In genomic region chr1:155516594-155516993, GRCm38 (mm10) we compare ENCODE assay signal across 9 mouse cellular contexts. TPM values are rescaled to one million over a fixed set of nuclear protein-coding genes. Genes with fewer than 3 reads are reported as not detected.
DNase-seq lines count a peak whose midpoint lies in the region; ATAC-seq and TF ChIP-seq lines count a peak whose summit lies in the region.
"Had no signal": no experiment of that assay in that cellular context is flagged by ENCODE, and none has a peak within 500 bp of the region (broad histone marks: within the 10 kb centered on the region; RNA-seq: fewer than 3 reads in every experiment).

No protein-coding gene starts in this region.

- no peak for TF ChIP-seq POLR2A in CH12.LX (IDR thresholded peaks at IDR 0.05; ENCODE audit: low read depth, low read length)

- H3K4me1 ChIP-seq in heart, embryonic 10.5 days = peaks cover 7% of the 10 kb centered on the region; the same call in 1 of the 2 replicates
- H3K4me1 ChIP-seq in CH12.LX (ENCODE audit: control insufficient read depth in 1 of 2, insufficient read depth in 2 of 2) = peaks cover 2 to 3% of the 10 kb centered on the region in 2 experiments; a peak in 2 of 4 replicates
- H3K4me1 ChIP-seq in forebrain, embryonic 15.5 days = peaks cover 13% of the 10 kb centered on the region; the same call in 1 of the 2 replicates
- H3K4me1 ChIP-seq: limb, embryonic 13.5 days had no signal

- in situ Hi-C loops in CH12.LX (cut with MboI; ENCODE audit: low pct_ligation_motif_present, low pct_unique_long_range_greater_than_20kb, low sequenced_read_pairs) = no loop called here

- H3K4me3 ChIP-seq in heart, embryonic 10.5 days = no peak overlapping the region
- no peak overlapping the region for H3K4me3 ChIP-seq in CH12.LX (replicated peaks in 1 of 3; ENCODE audit: low read depth in 2 of 3, low read length in 2 of 3, poor library complexity in 1 of 3)
- no peak overlapping the region for H3K4me3 ChIP-seq in forebrain, embryonic 15.5 days
- H3K4me3 ChIP-seq in layer of hippocampus, adult 2 months = peak overlapping the region; percentile 44
- H3K4me3 ChIP-seq: limb, embryonic 13.5 days had no signal

- H3K27me3 ChIP-seq in heart, embryonic 10.5 days (ENCODE audit: insufficient read depth, poor library complexity, severe bottlenecking) = no peaks in the 10 kb centered on the region
- H3K27me3 ChIP-seq in CH12.LX (replicated peaks) = no peaks in the 10 kb centered on the region
- no peaks in the 10 kb centered on the region for H3K27me3 ChIP-seq in forebrain, embryonic 15.5 days
- no peaks in the 10 kb centered on the region for H3K27me3 ChIP-seq in splenic B cell, adult 2 months (ENCODE audit: control insufficient read depth, insufficient read depth, low read length, poor library complexity, severe bottlenecking)
- H3K27me3 ChIP-seq: limb, embryonic 13.5 days had no signal

- peak; percentile 40 to 76 for TF ChIP-seq CTCF in CH12.LX (conservative IDR thresholded peaks at IDR 0.05 in 1 of 2, IDR thresholded peaks at IDR 0.05 in 1 of 2; ENCODE audit: low read depth in 2 of 2, low read length in 2 of 2)
- peak; percentile 75 for TF ChIP-seq CTCF in layer of hippocampus, adult 2 months (conservative IDR thresholded peaks at IDR 0.05)

- no peaks in the 10 kb centered on the region for H3K9me3 ChIP-seq in heart, embryonic 10.5 days
- no peaks in the 10 kb centered on the region for H3K9me3 ChIP-seq in CH12.LX (replicated peaks; ENCODE audit: low read length)
- no peaks in the 10 kb centered on the region for H3K9me3 ChIP-seq in forebrain, embryonic 15.5 days

- DNase-seq in heart, postnatal 36 days = peak; percentile 56 to 72
- no peak for DNase-seq in heart, embryonic 10.5 days (ENCODE audit: low spot score)
- DNase-seq in CH12.LX (ENCODE audit: extremely low read depth) = peak; percentile 53
- DNase-seq in c-Kit-positive CD71-positive TER-119-positive erythroid progenitor cells, embryonic 14.5 days (ENCODE audit: low spot score) = peak; percentile 60
- DNase-seq in layer of hippocampus, adult 2 months (ENCODE audit: low spot score in 2 of 2) = peak; percentile 56 to 70
- DNase-seq in lung, postnatal 4 days = peak; percentile 52 to 69
- peak; percentile 57 for DNase-seq in splenic B cell, adult 2 months (ENCODE audit: low read depth, low spot score)

- intact Hi-C loops in heart, postnatal 36 days (cut with DNase I) = loop anchor here (1.0 to 5.0 kb wide), 2 partner anchors 59 to 223 kb away; no protein-coding TSS in a partner anchor

- no peaks in the 10 kb centered on the region for H3K36me3 ChIP-seq in heart, embryonic 10.5 days
- no peaks in the 10 kb centered on the region for H3K36me3 ChIP-seq in CH12.LX (replicated peaks in 1 of 2; ENCODE audit: control insufficient read depth in 1 of 2, insufficient read depth in 1 of 2, low read length in 1 of 2)
- no peaks in the 10 kb centered on the region for H3K36me3 ChIP-seq in forebrain, embryonic 15.5 days
- H3K36me3 ChIP-seq in splenic B cell, adult 2 months (ENCODE audit: control insufficient read depth, insufficient read depth, low read length, poor library complexity, severe bottlenecking) = no peaks in the 10 kb centered on the region
- H3K36me3 ChIP-seq: limb, embryonic 13.5 days had no signal

- no peaks in the 10 kb centered on the region for H3K79me2 ChIP-seq in CH12.LX (replicated peaks; ENCODE audit: control insufficient read depth, extremely low read depth, insufficient read depth, poor library complexity, severe bottlenecking)

- dilution Hi-C loops in CH12.LX (cut with MboI; ENCODE audit: extremely low pct_ligation_motif_present, extremely low pct_unique_long_range_greater_than_20kb, low sequenced_read_pairs) = no loop called here

- peak; percentile 61 for TF ChIP-seq RAD21 in CH12.LX (IDR thresholded peaks at IDR 0.05; ENCODE audit: low read depth, low read length)

- ATAC-seq in forebrain, embryonic 15.5 days (replicated peaks) = no peak

- no peak for TF ChIP-seq EP300 in CH12.LX (IDR thresholded peaks at IDR 0.05; ENCODE audit: low read length)

- WGBS in heart, embryonic 10.5 days = 45% methylated on average over 7 of the region's 7 CpGs
- WGBS in forebrain, embryonic 15.5 days = 26% methylated on average over 7 of the region's 7 CpGs

- no peak overlapping the region for H3K9ac ChIP-seq in CH12.LX (ENCODE audit: insufficient read depth, low read depth)
- H3K9ac ChIP-seq in forebrain, embryonic 15.5 days (replicated peaks) = no peak overlapping the region
- H3K9ac ChIP-seq: limb, embryonic 13.5 days had no signal

- peak overlapping the region; percentile 71 for H3K4me2 ChIP-seq in CH12.LX (ENCODE audit: insufficient read depth, low read depth, poor library complexity, severe bottlenecking)
- no peak overlapping the region for H3K4me2 ChIP-seq in forebrain, embryonic 15.5 days (replicated peaks)
- H3K4me2 ChIP-seq: limb, embryonic 13.5 days had no signal

- H3K27ac ChIP-seq in heart, embryonic 10.5 days = no peak overlapping the region
- no peak overlapping the region for H3K27ac ChIP-seq in CH12.LX (ENCODE audit: insufficient read depth, low read depth)
- peak overlapping the region; percentile 77 for H3K27ac ChIP-seq in forebrain, embryonic 15.5 days (replicated peaks)
- H3K27ac ChIP-seq in layer of hippocampus, adult 2 months = no peak overlapping the region; the same call in 1 of the 2 replicates
- H3K27ac ChIP-seq: limb, embryonic 13.5 days had no signal

TF ChIP-seq in CH12.LX, 34 proteins besides CTCF, POLR2A, EP300 and RAD21:
- TF ChIP-seq ZNF384 (IDR thresholded peaks at IDR 0.05; ENCODE audit: low read depth, low read length) (peak; percentile 58; the same call in 1 of the 2 replicates), KAT2A (IDR thresholded peaks at IDR 0.05; ENCODE audit: insufficient replicate concordance, low read length) (no peak), POLR2AphosphoS2 (IDR thresholded peaks at IDR 0.05; ENCODE audit: low read depth, low read length) (no peak), CHD1 (IDR thresholded peaks at IDR 0.05; ENCODE audit: low read depth, low read length) (no peak), HCFC1 (IDR thresholded peaks at IDR 0.05; ENCODE audit: low read depth, low read length) (peak; percentile 25; the same call in 1 of the 2 replicates), SMC3 (IDR thresholded peaks at IDR 0.05; ENCODE audit: low read depth, low read length) (peak; percentile 66), TCF12 (IDR thresholded peaks at IDR 0.05; ENCODE audit: low read depth, low read length) (no peak), USF2 (conservative IDR thresholded peaks at IDR 0.05; ENCODE audit: low read depth, low read length) (no peak), MXI1 (IDR thresholded peaks at IDR 0.05; ENCODE audit: low read depth, low read length) (no peak), MAZ (IDR thresholded peaks at IDR 0.05; ENCODE audit: low read depth, low read length) (0 out of 2 replicates have a peak, but pooled peaks have one; percentile 47), ZC3H11A (IDR thresholded peaks at IDR 0.05; ENCODE audit: low read depth, low read length) (peak; percentile 18; the same call in 1 of the 2 replicates), BHLHE40 (IDR thresholded peaks at IDR 0.05; ENCODE audit: low read depth, low read length) (no peak), ELF1 (IDR thresholded peaks at IDR 0.05; ENCODE audit: low read depth, low read length) (peak; percentile 61), IRF4 (IDR thresholded peaks at IDR 0.05; ENCODE audit: low read depth, low read length) (no peak), MEF2A (IDR thresholded peaks at IDR 0.05; ENCODE audit: borderline replicate concordance, low read depth, low read length) (no peak), JUND (conservative IDR thresholded peaks at IDR 0.05; ENCODE audit: low read depth, low read length) (no peak), USF1 (IDR thresholded peaks at IDR 0.05; ENCODE audit: low read depth, low read length) (no peak), CHD2 (IDR thresholded peaks at IDR 0.05; ENCODE audit: low read length) (no peak)

RNA-seq across cellular contexts. Expression of gene Acbd6, which starts 41.3 kb away (rescaled TPM):
- 10 to 100 TPM; 59.0 to 66.0 TPM for total RNA-seq in heart, postnatal 36 days (2021)
- 55.6 and 71.2 TPM in 2 replicates for polyA plus RNA-seq in heart, embryonic 10.5 days (2016; fragmentation: Nextera tagmentation; extraction: Ambion mirVana)
- 74.4 and 80.3 TPM in 2 replicates for total RNA-seq in CH12.LX (2012; rRNA removed)
- total RNA-seq in CH12.LX (2014; rRNA removed) = 51.9 and 52.6 TPM in 2 replicates
- 91.1 and 97.8 TPM in 2 replicates for polyA plus RNA-seq in CH12.LX (2012; ENCODE audit: insufficient read length, low read depth)
- polyA plus RNA-seq in forebrain, embryonic 15.5 days (2015; fragmentation: Nextera tagmentation; extraction: Ambion mirVana) = 97.7 and 106 TPM in 2 replicates
- total RNA-seq in layer of hippocampus, adult 2 months (2021) = 10 to 100 TPM; 88.1 to 90.1 TPM
